Mouse (Mus musculus): Measurements from ENCODE around the gene Emilin2. TPM values are rescaled to one million over a fixed set of nuclear protein-coding genes. Genes with fewer than 3 reads are reported as not detected.

Emilin2 gene
- polyA plus RNA-seq, 1 experiment: 3.2 TPM

- Histone ChIP-seq H3K4me2 (ENCODE audit: low read depth) (no peak overlapping the region), H3ac (ENCODE audit: control insufficient read depth, insufficient read length) (no peak overlapping the region), H3K4me3 (no peak overlapping the region), H3K79me2 (ENCODE audit: control insufficient read depth, insufficient read depth) (no peaks in the 10 kb centered on the region), H3K36me3 (ENCODE audit: control insufficient read depth, insufficient read depth) (peaks cover 3% of the 10 kb centered on the region), H3K27me3 (ENCODE audit: control insufficient read depth, insufficient read depth, insufficient read length) (no peaks in the 10 kb centered on the region)
- TF ChIP-seq MAX (IDR thresholded peaks at IDR 0.05; ENCODE audit: low read depth): no peak
- TF ChIP-seq E2F4 (IDR thresholded peaks at IDR 0.05; ENCODE audit: insufficient read depth): no peak
- no peak for TF ChIP-seq MYOG (IDR thresholded peaks at IDR 0.05; ENCODE audit: control insufficient read depth in 1 of 3, insufficient read depth in 1 of 3, insufficient read length in 2 of 3, low read depth in 2 of 3)
- TF ChIP-seq SRF (IDR thresholded peaks at IDR 0.05; ENCODE audit: control insufficient read depth, insufficient read length, low read depth): no peak
- TF ChIP-seq USF1 (IDR thresholded peaks at IDR 0.05; ENCODE audit: low read depth): no peak
- no peak for TF ChIP-seq TCF3 (IDR thresholded peaks at IDR 0.05; ENCODE audit: insufficient read length, low read depth)
- no peak for TF ChIP-seq CEBPB (IDR thresholded peaks at IDR 0.05; ENCODE audit: insufficient read depth, poor library complexity, severe bottlenecking)
- no peak for TF ChIP-seq MYOD1 (IDR thresholded peaks at IDR 0.05; ENCODE audit: control insufficient read depth in 1 of 3, insufficient read length in 2 of 3, low read depth in 2 of 3)
- TF ChIP-seq POLR2A (IDR thresholded peaks at IDR 0.05; ENCODE audit: insufficient read length, low read depth): no peak
- no peak for TF ChIP-seq TCF12 (IDR thresholded peaks at IDR 0.05; ENCODE audit: insufficient read depth, poor library complexity, severe bottlenecking)
- no peak for TF ChIP-seq REST (IDR thresholded peaks at IDR 0.05; ENCODE audit: insufficient read depth, insufficient read length)
These were observed 86.7 kb downstream of the Emilin2 start for GRCm38 (mm10) chr17:71225091-71225490.

GRCm38 (mm10) chr17:71224521-71224920 lies 87.3 kb downstream of the Emilin2 start:
- H3K4me3 ChIP-seq: no peak overlapping the region

GRCm38 (mm10) chr17:71223676-71224075 lies 88.1 kb downstream of the Emilin2 start:
- H3K27me3 ChIP-seq (ENCODE audit: control insufficient read depth, insufficient read depth, insufficient read length): no peaks in the 10 kb centered on the region
- no peak overlapping the region for H3ac ChIP-seq (ENCODE audit: control insufficient read depth, insufficient read length)
- no peaks in the 10 kb centered on the region for H3K79me2 ChIP-seq (ENCODE audit: control insufficient read depth, insufficient read depth)
- H3K36me3 ChIP-seq (ENCODE audit: control insufficient read depth, insufficient read depth): peaks cover 3% of the 10 kb centered on the region
- no peak overlapping the region for H3K4me3 ChIP-seq
- TF ChIP-seq REST (IDR thresholded peaks at IDR 0.05; ENCODE audit: insufficient read depth, insufficient read length): no peak
- TF ChIP-seq MAX (IDR thresholded peaks at IDR 0.05; ENCODE audit: low read depth): no peak
- TF ChIP-seq POLR2AphosphoS2 (IDR thresholded peaks at IDR 0.05; ENCODE audit: insufficient read length, low read depth): no peak
- TF ChIP-seq CEBPB (IDR thresholded peaks at IDR 0.05; ENCODE audit: insufficient read depth, poor library complexity, severe bottlenecking): no peak
- no peak overlapping the region for H3K4me2 ChIP-seq (ENCODE audit: low read depth)

More at GRCm38 (mm10) chr17:71224521-71224920, 87.3 kb downstream of the Emilin2 start:
- Histone ChIP-seq H3K36me3 (ENCODE audit: control insufficient read depth, insufficient read depth) (peaks cover 3% of the 10 kb centered on the region), H3K79me2 (ENCODE audit: control insufficient read depth, insufficient read depth) (no peaks in the 10 kb centered on the region), H3K4me2 (ENCODE audit: low read depth) (no peak overlapping the region), H3ac (ENCODE audit: control insufficient read depth, insufficient read length) (no peak overlapping the region), H3K27me3 (ENCODE audit: control insufficient read depth, insufficient read depth, insufficient read length) (no peaks in the 10 kb centered on the region)
- TF ChIP-seq TCF3 (IDR thresholded peaks at IDR 0.05; ENCODE audit: insufficient read length, low read depth) (no peak), REST (IDR thresholded peaks at IDR 0.05; ENCODE audit: insufficient read depth, insufficient read length) (no peak), MYOD1 (IDR thresholded peaks at IDR 0.05; ENCODE audit: control insufficient read depth in 1 of 3, insufficient read length in 2 of 3, low read depth in 2 of 3) (no peak), MAX (IDR thresholded peaks at IDR 0.05; ENCODE audit: low read depth) (no peak), POLR2A (IDR thresholded peaks at IDR 0.05; ENCODE audit: insufficient read length, low read depth) (no peak), USF1 (IDR thresholded peaks at IDR 0.05; ENCODE audit: low read depth) (no peak), SRF (IDR thresholded peaks at IDR 0.05; ENCODE audit: control insufficient read depth, insufficient read length, low read depth) (no peak), MYOG (IDR thresholded peaks at IDR 0.05; ENCODE audit: control insufficient read depth in 1 of 3, insufficient read depth in 1 of 3, insufficient read length in 2 of 3, low read depth in 2 of 3) (no peak), CEBPB (IDR thresholded peaks at IDR 0.05; ENCODE audit: insufficient read depth, poor library complexity, severe bottlenecking) (no peak), TCF12 (IDR thresholded peaks at IDR 0.05; ENCODE audit: insufficient read depth, poor library complexity, severe bottlenecking) (no peak), POLR2AphosphoS2 (IDR thresholded peaks at IDR 0.05; ENCODE audit: insufficient read length, low read depth) (no peak), E2F4 (IDR thresholded peaks at IDR 0.05; ENCODE audit: insufficient read depth) (no peak)

- Histone ChIP-seq H3K36me3 (ENCODE audit: control insufficient read depth, insufficient read depth) (peaks cover 19% of the 10 kb centered on the region), H3K27me3 (ENCODE audit: control insufficient read depth, insufficient read depth, insufficient read length) (no peaks in the 10 kb centered on the region), H3K79me2 (ENCODE audit: control insufficient read depth, insufficient read depth) (peaks cover 16% of the 10 kb centered on the region), H3K4me3 (no peak overlapping the region), H3K4me2 (ENCODE audit: low read depth) (no peak overlapping the region), H3ac (ENCODE audit: control insufficient read depth, insufficient read length) (no peak overlapping the region)
- TF ChIP-seq CEBPB (IDR thresholded peaks at IDR 0.05; ENCODE audit: insufficient read depth, poor library complexity, severe bottlenecking): no peak
- TF ChIP-seq USF1 (IDR thresholded peaks at IDR 0.05; ENCODE audit: low read depth): no peak
- no peak for TF ChIP-seq REST (IDR thresholded peaks at IDR 0.05; ENCODE audit: insufficient read depth, insufficient read length)
- no peak for TF ChIP-seq POLR2A (IDR thresholded peaks at IDR 0.05; ENCODE audit: insufficient read length, low read depth)
- no peak for TF ChIP-seq MAX (IDR thresholded peaks at IDR 0.05; ENCODE audit: low read depth)
- no peak for TF ChIP-seq TCF3 (IDR thresholded peaks at IDR 0.05; ENCODE audit: insufficient read length, low read depth)
- no peak for TF ChIP-seq POLR2AphosphoS2 (IDR thresholded peaks at IDR 0.05; ENCODE audit: insufficient read length, low read depth)
- no peak for TF ChIP-seq SRF (IDR thresholded peaks at IDR 0.05; ENCODE audit: control insufficient read depth, insufficient read length, low read depth)
- no peak for TF ChIP-seq TCF12 (IDR thresholded peaks at IDR 0.05; ENCODE audit: insufficient read depth, poor library complexity, severe bottlenecking)
- TF ChIP-seq MYOD1 (IDR thresholded peaks at IDR 0.05; ENCODE audit: control insufficient read depth in 1 of 3, insufficient read length in 2 of 3, low read depth in 2 of 3): no peak
- no peak for TF ChIP-seq MYOG (IDR thresholded peaks at IDR 0.05; ENCODE audit: control insufficient read depth in 1 of 3, insufficient read depth in 1 of 3, insufficient read length in 2 of 3, low read depth in 2 of 3)
- TF ChIP-seq E2F4 (IDR thresholded peaks at IDR 0.05; ENCODE audit: insufficient read depth): no peak
These were observed 90.4 kb downstream of the Emilin2 start for GRCm38 (mm10) chr17:71221383-71221782.
